Mouse (Mus musculus) adrenal gland, adult 10 weeks (tissue): ENCODE data around the gene Lonp2. TPM values are rescaled to one million over a fixed set of nuclear protein-coding genes. Genes with fewer than 3 reads are reported as not detected.

Source experiments
- polyA plus RNA-seq: library from polyadenylated mRNA; stranded (reverse); fragments of 350-450 nt; fragmentation: Illumina TruSeq; extraction: RNeasy Lipid Tissue Mini Kit (QIAGEN cat#74804); gene quantifications from one replicate; pipeline ENCODE4 v1.2.3, GENCODE M21; 2014; ENCODE audit warnings: low read depth, low replicate concordance

Lonp2 gene
- 105 TPM for polyA plus RNA-seq

DNA sequence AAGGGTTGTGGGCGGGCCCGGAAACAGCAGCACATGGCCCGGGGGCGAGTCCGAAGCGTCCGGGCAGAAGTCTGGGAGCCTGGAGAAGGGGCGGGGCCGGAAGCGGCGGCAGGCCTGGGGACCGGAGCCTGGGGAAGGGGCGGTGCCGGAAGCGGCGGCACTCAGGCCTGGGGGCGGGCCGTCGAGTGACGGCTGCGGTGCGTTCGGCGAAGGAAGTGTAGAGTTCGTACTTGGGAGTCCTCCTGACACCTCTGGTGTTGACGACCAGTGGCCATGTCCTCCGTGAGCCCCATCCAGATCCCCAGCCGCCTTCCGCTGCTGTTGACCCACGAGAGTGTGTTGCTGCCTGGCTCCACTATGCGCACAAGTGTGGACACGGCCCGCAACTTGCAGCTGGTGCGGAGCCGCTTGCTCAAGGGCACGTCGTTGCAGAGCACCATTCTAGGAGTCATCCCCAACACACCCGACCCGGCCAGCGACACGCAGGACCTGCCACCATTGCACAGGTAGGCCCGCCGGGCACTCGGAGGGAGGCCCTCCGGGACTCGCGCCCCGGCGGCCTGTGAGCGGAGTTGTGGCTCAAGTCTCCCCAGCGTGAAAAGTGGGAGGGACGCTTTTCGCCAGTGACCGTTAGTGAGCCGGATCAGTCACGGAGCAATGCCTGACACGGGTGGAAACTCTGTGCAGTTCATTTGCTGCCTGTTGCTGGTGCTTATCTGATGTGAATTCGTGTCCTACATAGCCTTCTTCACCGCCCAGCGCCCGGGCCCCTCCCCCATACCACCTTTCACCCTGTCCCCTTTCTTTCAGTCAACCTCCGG lies at the start of gene Lonp2:
Gene Lonp2, plus strand, starts transcription at position 133 of the 821 bp plus-strand sequence.

DNA sequence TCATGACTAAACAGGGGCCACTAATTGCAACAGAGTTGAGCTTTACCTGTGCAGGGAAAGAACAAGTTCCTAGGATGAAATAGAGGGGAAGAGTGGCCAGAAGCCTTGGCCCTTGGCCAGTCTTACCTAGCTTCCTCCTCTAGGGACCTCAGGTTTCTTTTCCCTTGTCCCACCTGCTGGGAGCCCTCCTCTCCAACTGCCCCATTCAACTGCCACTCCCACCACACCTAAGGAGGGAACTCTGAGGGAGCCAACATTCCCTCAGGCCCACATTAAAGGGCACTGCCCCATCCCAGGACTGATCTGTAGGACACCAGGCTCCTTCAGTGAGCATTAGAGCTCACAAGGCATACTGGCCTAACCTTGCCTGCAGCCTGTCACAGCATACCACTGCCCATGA lies 43.4 kb upstream of the Lonp2 start, which contains the start of gene Abcc12:
Gene Abcc12, minus strand, starts transcription at position 229 of the 400 bp plus-strand sequence.

DNA sequence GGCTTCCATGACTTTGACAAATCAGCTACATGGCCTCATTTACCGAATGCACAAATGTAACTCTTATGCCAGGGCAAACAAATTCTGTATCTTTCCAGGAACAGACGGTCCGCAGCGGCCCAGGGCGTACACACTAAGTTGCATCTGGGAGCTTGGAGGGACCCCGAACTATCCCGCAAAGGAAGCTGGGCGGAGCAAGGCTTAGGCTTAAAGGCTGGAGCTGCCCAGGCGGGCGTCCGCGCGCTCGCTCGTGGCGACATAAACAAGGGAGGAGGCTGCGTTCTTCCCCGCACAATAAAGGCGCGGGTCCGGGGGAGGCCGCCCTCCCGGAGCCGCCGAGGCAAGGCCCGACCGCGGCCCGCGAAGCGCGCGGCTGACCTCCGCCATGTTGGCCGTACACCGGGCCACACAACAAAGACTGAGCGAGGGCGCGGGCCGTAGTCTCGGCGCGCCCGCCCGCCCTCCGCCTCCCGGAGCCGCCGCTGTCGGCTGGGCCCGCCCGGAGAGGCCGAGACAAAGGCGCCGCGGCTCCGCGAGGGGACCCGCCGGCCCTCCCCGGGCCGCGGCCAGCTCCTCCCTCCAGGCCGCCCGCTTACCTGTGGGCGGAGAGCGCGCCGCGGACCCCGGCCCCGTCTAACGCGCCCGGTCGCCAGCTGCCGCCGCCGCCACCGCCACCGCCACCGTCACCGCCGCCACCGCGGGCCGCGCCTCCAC lies 121.5 kb downstream of the Lonp2 start, which contains the start of the genes Gm10638 and Siah1a:
Gene Gm10638, plus strand, starts transcription at position 479 of the 714 bp plus-strand sequence.
Gene Siah1a, minus strand, starts transcription at position 714 of the 714 bp plus-strand sequence.

Other genes with a start within 250 kb of the Lonp2 start
- gene Abcc12, start 43.4 kb upstream of the Lonp2 start, polyA plus RNA-seq = not detected
- gene Gm10638, start 121.7 kb downstream of the Lonp2 start, polyA plus RNA-seq = not detected
- gene Siah1a, start 121.9 kb downstream of the Lonp2 start, polyA plus RNA-seq = 39.5 TPM